Mouse (Mus musculus): Measurements from ENCODE around the gene Il1rapl1. TPM values are rescaled to one million over a fixed set of nuclear protein-coding genes. Genes with fewer than 3 reads are reported as not detected.

Gene Il1rapl1
- polyA plus RNA-seq, 1 experiment from 2014 or later = 4.8 TPM

GRCm38 (mm10) chrX:88093936-88094569 is 21.4 kb downstream of the Il1rapl1 start:
- no peak overlapping the region for H3K9ac ChIP-seq (ENCODE audit: low read depth, low read length)
- no peaks in the 10 kb centered on the region for H3K9me3 ChIP-seq (ENCODE audit: control insufficient read depth, low read length)

GRCm38 (mm10) chrX:88089873-88090272 is 25.6 kb downstream of the Il1rapl1 start:
- H3K27me3 ChIP-seq (replicated peaks; ENCODE audit: control insufficient read depth, insufficient read depth, low read length) = no peaks in the 10 kb centered on the region
- H3K4me3 ChIP-seq (ENCODE audit: low read length) = no peak overlapping the region
- H3K4me1 ChIP-seq (ENCODE audit: control insufficient read depth, insufficient read depth, low read depth, low read length) = no peaks in the 10 kb centered on the region
- no peak overlapping the region for H3K27ac ChIP-seq (ENCODE audit: low read depth, low read length)
- H3K36me3 ChIP-seq (ENCODE audit: control insufficient read depth, insufficient read depth, low read length) = no peaks in the 10 kb centered on the region
- WGBS = 75% methylated on average over 2 of the region's 2 CpGs
- no peak for ATAC-seq
- no peaks in the 10 kb centered on the region for H3K9me3 ChIP-seq (ENCODE audit: control insufficient read depth, low read length)
- H3K9ac ChIP-seq (ENCODE audit: low read depth, low read length) = no peak overlapping the region
- H3K4me2 ChIP-seq (ENCODE audit: low read length) = no peak overlapping the region

More at GRCm38 (mm10) chrX:88093936-88094569, 21.4 kb downstream of the Il1rapl1 start:
- H3K27me3 ChIP-seq (replicated peaks; ENCODE audit: control insufficient read depth, insufficient read depth, low read length) = no peaks in the 10 kb centered on the region
- H3K4me1 ChIP-seq (ENCODE audit: control insufficient read depth, insufficient read depth, low read depth, low read length) = no peaks in the 10 kb centered on the region
- no peak overlapping the region for H3K4me2 ChIP-seq (ENCODE audit: low read length)
- no peak overlapping the region for H3K4me3 ChIP-seq (ENCODE audit: low read length)
- H3K27ac ChIP-seq (ENCODE audit: low read depth, low read length) = no peak overlapping the region
- ATAC-seq = no peak
- H3K36me3 ChIP-seq (ENCODE audit: control insufficient read depth, insufficient read depth, low read length) = no peaks in the 10 kb centered on the region

GRCm38 (mm10) chrX:88072741-88073419 is 42.6 kb downstream of the Il1rapl1 start:
- 0 out of 2 replicates have a peak, but pooled peaks have one; percentile 37 for ATAC-seq
- no peak overlapping the region for H3K4me3 ChIP-seq (ENCODE audit: low read length)
- WGBS = 40% methylated on average over 7 of the region's 7 CpGs
- H3K9me3 ChIP-seq (ENCODE audit: control insufficient read depth, low read length) = no peaks in the 10 kb centered on the region
- H3K27ac ChIP-seq (ENCODE audit: low read depth, low read length) = no peak overlapping the region
- no peaks in the 10 kb centered on the region for H3K36me3 ChIP-seq (ENCODE audit: control insufficient read depth, insufficient read depth, low read length)
- no peak overlapping the region for H3K4me2 ChIP-seq (ENCODE audit: low read length)
- H3K27me3 ChIP-seq (replicated peaks; ENCODE audit: control insufficient read depth, insufficient read depth, low read length) = no peaks in the 10 kb centered on the region
- no peak overlapping the region for H3K9ac ChIP-seq (ENCODE audit: low read depth, low read length)
- no peaks in the 10 kb centered on the region for H3K4me1 ChIP-seq (ENCODE audit: control insufficient read depth, insufficient read depth, low read depth, low read length)

GRCm38 (mm10) chrX:88070368-88070767 is 45.1 kb downstream of the Il1rapl1 start:
- Histone ChIP-seq H3K9me3 (ENCODE audit: control insufficient read depth, low read length) (no peaks in the 10 kb centered on the region), H3K4me3 (ENCODE audit: low read length) (no peak overlapping the region), H3K27ac (ENCODE audit: low read depth, low read length) (no peak overlapping the region), H3K36me3 (ENCODE audit: control insufficient read depth, insufficient read depth, low read length) (no peaks in the 10 kb centered on the region), H3K9ac (ENCODE audit: low read depth, low read length) (no peak overlapping the region), H3K4me1 (ENCODE audit: control insufficient read depth, insufficient read depth, low read depth, low read length) (no peaks in the 10 kb centered on the region), H3K4me2 (ENCODE audit: low read length) (no peak overlapping the region), H3K27me3 (replicated peaks; ENCODE audit: control insufficient read depth, insufficient read depth, low read length) (no peaks in the 10 kb centered on the region)
- ATAC-seq = no peak
- 77% methylated on average over 3 of the region's 3 CpGs for WGBS

- H3K27ac ChIP-seq (ENCODE audit: low read depth, low read length) = no peak overlapping the region
- no peaks in the 10 kb centered on the region for H3K4me1 ChIP-seq (ENCODE audit: control insufficient read depth, insufficient read depth, low read depth, low read length)
- no peaks in the 10 kb centered on the region for H3K27me3 ChIP-seq (replicated peaks; ENCODE audit: control insufficient read depth, insufficient read depth, low read length)
- H3K9me3 ChIP-seq (ENCODE audit: control insufficient read depth, low read length) = no peaks in the 10 kb centered on the region
- H3K4me3 ChIP-seq (ENCODE audit: low read length) = no peak overlapping the region
- 88% methylated on average over 1 of the region's 1 CpGs for WGBS
- no peak overlapping the region for H3K4me2 ChIP-seq (ENCODE audit: low read length)
- H3K36me3 ChIP-seq (ENCODE audit: control insufficient read depth, insufficient read depth, low read length) = no peaks in the 10 kb centered on the region
- ATAC-seq = no peak
- H3K9ac ChIP-seq (ENCODE audit: low read depth, low read length) = no peak overlapping the region
These were observed 71.9 kb downstream of the Il1rapl1 start for GRCm38 (mm10) chrX:88043556-88043955.

- H3K4me2 ChIP-seq (ENCODE audit: low read length) = no peak overlapping the region
- no peak for ATAC-seq
- H3K9me3 ChIP-seq (ENCODE audit: control insufficient read depth, low read length) = no peaks in the 10 kb centered on the region
- no peaks in the 10 kb centered on the region for H3K36me3 ChIP-seq (ENCODE audit: control insufficient read depth, insufficient read depth, low read length)
- no peak overlapping the region for H3K4me3 ChIP-seq (ENCODE audit: low read length)
- H3K27ac ChIP-seq (ENCODE audit: low read depth, low read length) = no peak overlapping the region
- H3K27me3 ChIP-seq (replicated peaks; ENCODE audit: control insufficient read depth, insufficient read depth, low read length) = no peaks in the 10 kb centered on the region
- H3K9ac ChIP-seq (ENCODE audit: low read depth, low read length) = no peak overlapping the region
- 70% methylated on average over 1 of the region's 1 CpGs for WGBS
- H3K4me1 ChIP-seq (ENCODE audit: control insufficient read depth, insufficient read depth, low read depth, low read length) = no peaks in the 10 kb centered on the region
These were observed 76.5 kb downstream of the Il1rapl1 start for GRCm38 (mm10) chrX:88038984-88039383.

- no peaks in the 10 kb centered on the region for H3K27me3 ChIP-seq (replicated peaks; ENCODE audit: control insufficient read depth, insufficient read depth, low read length)
- no peak overlapping the region for H3K4me2 ChIP-seq (ENCODE audit: low read length)
- H3K9ac ChIP-seq (ENCODE audit: low read depth, low read length) = no peak overlapping the region
- H3K4me3 ChIP-seq (ENCODE audit: low read length) = no peak overlapping the region
- no peaks in the 10 kb centered on the region for H3K9me3 ChIP-seq (ENCODE audit: control insufficient read depth, low read length)
- 66% methylated on average over 1 of the region's 1 CpGs for WGBS
- no peaks in the 10 kb centered on the region for H3K4me1 ChIP-seq (ENCODE audit: control insufficient read depth, insufficient read depth, low read depth, low read length)
- no peaks in the 10 kb centered on the region for H3K36me3 ChIP-seq (ENCODE audit: control insufficient read depth, insufficient read depth, low read length)
- no peak for ATAC-seq
- H3K27ac ChIP-seq (ENCODE audit: low read depth, low read length) = no peak overlapping the region
These were observed 218.3 kb downstream of the Il1rapl1 start for GRCm38 (mm10) chrX:87897172-87897571.

GRCm38 (mm10) chrX:87891916-87892315 is 223.5 kb downstream of the Il1rapl1 start:
- H3K9me3 ChIP-seq (ENCODE audit: control insufficient read depth, low read length) = no peaks in the 10 kb centered on the region
- H3K27ac ChIP-seq (ENCODE audit: low read depth, low read length) = no peak overlapping the region
- H3K4me3 ChIP-seq (ENCODE audit: low read length) = no peak overlapping the region
- H3K36me3 ChIP-seq (ENCODE audit: control insufficient read depth, insufficient read depth, low read length) = no peaks in the 10 kb centered on the region
- H3K4me1 ChIP-seq (ENCODE audit: control insufficient read depth, insufficient read depth, low read depth, low read length) = no peaks in the 10 kb centered on the region
- no peak overlapping the region for H3K9ac ChIP-seq (ENCODE audit: low read depth, low read length)
- no peak for ATAC-seq
- no peaks in the 10 kb centered on the region for H3K27me3 ChIP-seq (replicated peaks; ENCODE audit: control insufficient read depth, insufficient read depth, low read length)
- no peak overlapping the region for H3K4me2 ChIP-seq (ENCODE audit: low read length)

GRCm38 (mm10) chrX:87854107-87854506 is 261.3 kb downstream of the Il1rapl1 start:
- Histone ChIP-seq H3K9ac (ENCODE audit: low read depth, low read length) (no peak overlapping the region), H3K9me3 (ENCODE audit: control insufficient read depth, low read length) (no peaks in the 10 kb centered on the region), H3K4me1 (ENCODE audit: control insufficient read depth, insufficient read depth, low read depth, low read length) (no peaks in the 10 kb centered on the region), H3K4me2 (ENCODE audit: low read length) (no peak overlapping the region), H3K4me3 (ENCODE audit: low read length) (no peak overlapping the region), H3K27me3 (replicated peaks; ENCODE audit: control insufficient read depth, insufficient read depth, low read length) (no peaks in the 10 kb centered on the region), H3K27ac (ENCODE audit: low read depth, low read length) (no peak overlapping the region), H3K36me3 (ENCODE audit: control insufficient read depth, insufficient read depth, low read length) (no peaks in the 10 kb centered on the region)
- 65% methylated on average over 2 of the region's 2 CpGs for WGBS
- ATAC-seq = no peak

Measured in hindbrain, embryonic 16.5 days (tissue).